In genomic region chr19:21652285-21653171, GRCm38 (mm10) we compare ENCODE assay signal across 8 mouse cellular contexts. TPM values are rescaled to one million over a fixed set of nuclear protein-coding genes. Genes with fewer than 3 reads are reported as not detected.
A peak's percentile ranks its signal among the peaks of the same experiment; 100 is the strongest.
DNase-seq lines count a peak whose midpoint lies in the region; ATAC-seq and TF ChIP-seq lines count a peak whose summit lies in the region.

Gene 1110059E24Rik, minus strand, starts transcription at chr19:21652976.

- 5% methylated on average over 52 of the region's 52 CpGs for WGBS in heart, embryonic 12.5 days
- 7% methylated on average over 52 of the region's 52 CpGs for WGBS in kidney, postnatal 0 days
- 5% methylated on average over 52 of the region's 52 CpGs for WGBS in liver, embryonic 11.5 days
- 5% methylated on average over 52 of the region's 52 CpGs for WGBS in stomach, embryonic 14.5 days

- ATAC-seq in erythroid progenitor cell, adult 5-6 weeks (replicated peaks; ENCODE audit: low FRiP score, poor library complexity, severe bottlenecking), result peak; percentile 99
- ATAC-seq in heart, embryonic 12.5 days (ENCODE audit: insufficient number of reproducible peaks, low FRiP score), result peak; percentile 99
- ATAC-seq in kidney, postnatal 0 days (replicated peaks; ENCODE audit: low FRiP score, low read depth), result peak; percentile 100
- peak; percentile 99 for ATAC-seq in liver, embryonic 11.5 days (replicated peaks; ENCODE audit: low FRiP score)
- peak; percentile 98 for ATAC-seq in stomach, embryonic 14.5 days (ENCODE audit: insufficient number of reproducible peaks, insufficient read depth, low FRiP score, low read depth)

- H3K27me3 ChIP-seq in heart, embryonic 12.5 days (replicated peaks), result no peaks in the 10 kb centered on the region
- H3K27me3 ChIP-seq in kidney, postnatal 0 days (ENCODE audit: insufficient read depth, low read length), result no peaks in the 10 kb centered on the region
- no peaks in the 10 kb centered on the region for H3K27me3 ChIP-seq in liver, embryonic 11.5 days (replicated peaks; ENCODE audit: control insufficient read depth, insufficient read depth, low read length)
- H3K27me3 ChIP-seq in stomach, embryonic 14.5 days (ENCODE audit: control insufficient read depth, insufficient read depth, low read length), result no peaks in the 10 kb centered on the region

- no peaks in the 10 kb centered on the region for H3K9me3 ChIP-seq in heart, embryonic 12.5 days (replicated peaks)
- H3K9me3 ChIP-seq in kidney, postnatal 0 days (replicated peaks; ENCODE audit: low read length), result no peaks in the 10 kb centered on the region
- H3K9me3 ChIP-seq in liver, embryonic 11.5 days (ENCODE audit: control insufficient read depth, low read length), result no peaks in the 10 kb centered on the region
- H3K9me3 ChIP-seq in stomach, embryonic 14.5 days (ENCODE audit: control insufficient read depth, low read depth, low read length), result no peaks in the 10 kb centered on the region

- peak within 1 kb of the TSS; percentile 98 for H3K27ac ChIP-seq in heart, embryonic 12.5 days (ENCODE audit: poor library complexity, severe bottlenecking)
- H3K27ac ChIP-seq in kidney, postnatal 0 days, result peak within 1 kb of the TSS; percentile 99
- H3K27ac ChIP-seq in liver, embryonic 11.5 days (ENCODE audit: low read depth, low read length), result peak within 1 kb of the TSS; percentile 95
- H3K27ac ChIP-seq in stomach, embryonic 14.5 days (ENCODE audit: low read length), result peak within 1 kb of the TSS; percentile 97

- no peak for TF ChIP-seq CTCF in kidney, postnatal 0 days (IDR thresholded peaks at IDR 0.05; ENCODE audit: low read depth)

- no peaks in the 10 kb centered on the region for H3K36me3 ChIP-seq in heart, embryonic 12.5 days
- H3K36me3 ChIP-seq in kidney, postnatal 0 days (ENCODE audit: insufficient read depth, low read length), result no peaks in the 10 kb centered on the region
- H3K36me3 ChIP-seq in liver, embryonic 11.5 days (ENCODE audit: control insufficient read depth, insufficient read depth, low read length), result no peaks in the 10 kb centered on the region
- H3K36me3 ChIP-seq in stomach, embryonic 14.5 days (ENCODE audit: control insufficient read depth, insufficient read depth, low read length), result no peaks in the 10 kb centered on the region; the same call in 1 of the 2 replicates

- peak within 1 kb of the TSS; percentile 95 for H3K9ac ChIP-seq in heart, embryonic 12.5 days
- peak within 1 kb of the TSS; percentile 97 for H3K9ac ChIP-seq in kidney, postnatal 0 days (ENCODE audit: low read depth, low read length)
- H3K9ac ChIP-seq in liver, embryonic 11.5 days (ENCODE audit: low read depth, low read length), result peak within 1 kb of the TSS; percentile 89
- peak within 1 kb of the TSS; percentile 87 for H3K9ac ChIP-seq in stomach, embryonic 14.5 days (replicated peaks; ENCODE audit: low read depth, low read length)

- peak within 1 kb of the TSS; percentile 88 for H3K4me3 ChIP-seq in heart, embryonic 12.5 days
- peak within 1 kb of the TSS; percentile 88 for H3K4me3 ChIP-seq in kidney, postnatal 0 days (replicated peaks; ENCODE audit: low read depth, low read length)
- H3K4me3 ChIP-seq in liver, embryonic 11.5 days (ENCODE audit: low read depth, low read length), result peak within 1 kb of the TSS; percentile 93
- H3K4me3 ChIP-seq in stomach, embryonic 14.5 days (ENCODE audit: low read depth, low read length), result peak within 1 kb of the TSS; percentile 67

- peak within 1 kb of the TSS; percentile 88 for H3K4me2 ChIP-seq in heart, embryonic 12.5 days
- peak within 1 kb of the TSS; percentile 73 for H3K4me2 ChIP-seq in kidney, postnatal 0 days (ENCODE audit: low read length)
- peak within 1 kb of the TSS; percentile 89 for H3K4me2 ChIP-seq in liver, embryonic 11.5 days
- peak within 1 kb of the TSS; percentile 80 for H3K4me2 ChIP-seq in stomach, embryonic 14.5 days (replicated peaks; ENCODE audit: low read depth, low read length)

- H3K4me1 ChIP-seq in heart, embryonic 12.5 days (replicated peaks), result peaks cover 20% of the 10 kb centered on the region
- peaks cover 6% of the 10 kb centered on the region for H3K4me1 ChIP-seq in kidney, postnatal 0 days (replicated peaks; ENCODE audit: insufficient read depth, low read length)
- peaks cover 18% of the 10 kb centered on the region for H3K4me1 ChIP-seq in liver, embryonic 11.5 days (replicated peaks; ENCODE audit: control insufficient read depth, insufficient read depth, low read length)
- H3K4me1 ChIP-seq in stomach, embryonic 14.5 days (ENCODE audit: control insufficient read depth, insufficient read depth, low read length), result peaks cover 15% of the 10 kb centered on the region; the same call in 1 of the 2 replicates

- peak; percentile 97 for DNase-seq in CD4-positive helper T cell, adult 2 months (ENCODE audit: low read depth, low spot score)
- DNase-seq in brain, embryonic 18.5 days (ENCODE audit: low read depth, low spot score), result peak; percentile 94
- DNase-seq in kidney, postnatal 0 days (ENCODE audit: low spot score), result peak; percentile 99
- peak; percentile 93 for DNase-seq in liver, embryonic 11.5 days (ENCODE audit: low spot score)
- DNase-seq in naive thymus-derived CD4-positive, alpha-beta T cell, adult 2 months (ENCODE audit: low read depth), result peak; percentile 97

RNA-seq across cellular contexts. Expression of gene 1110059E24Rik, which starts in this region (rescaled TPM):
- 10.5 and 10.9 TPM in 2 replicates for total RNA-seq in erythroid progenitor cell, adult 5-6 weeks (2015; ENCODE audit: low replicate concordance)
- total RNA-seq in erythroid progenitor cell, adult 5-6 weeks (2017; ENCODE audit: low replicate concordance), result 4.7 and 5.4 TPM in 2 replicates
- polyA plus RNA-seq in heart, embryonic 12.5 days (2016; fragmentation: Nextera tagmentation; extraction: Ambion mirVana), result 37.4 and 37.5 TPM in 2 replicates
- 57.1 and 59.0 TPM in 2 replicates for polyA plus RNA-seq in kidney, postnatal 0 days (2015; fragmentation: Nextera tagmentation; extraction: Ambion mirVana)
- 35.4 and 36.6 TPM in 2 replicates for polyA plus RNA-seq in liver, embryonic 11.5 days (2014; fragmentation: Nextera tagmentation; extraction: Ambion mirVana)
- polyA plus RNA-seq in stomach, embryonic 14.5 days (2014; fragmentation: Nextera tagmentation; extraction: Ambion mirVana), result 58.0 and 58.2 TPM in 2 replicates

Comparison
In these comparisons a context has a peak if more than half of its experiments do, and no peak if none do; other contexts are left out.
1. Peak in every context shown above with its lines: DNase-seq, ATAC-seq, H3K4me3 ChIP-seq and H3K27ac ChIP-seq.